9 mouse cellular contexts compared by ENCODE assay signal in genomic region chr4:99445755-99446128, GRCm38 (mm10).
DNase-seq lines count a peak whose midpoint lies in the region; ATAC-seq and TF ChIP-seq lines count a peak whose summit lies in the region.
"Had no signal": no experiment of that assay in that cellular context is flagged by ENCODE, and none has a peak within 500 bp of the region (broad histone marks: within the 10 kb centered on the region; RNA-seq: fewer than 3 reads in every experiment).

No protein-coding gene starts in this region.

- no peak for ATAC-seq in heart, embryonic 12.5 days (ENCODE audit: insufficient number of reproducible peaks, low FRiP score)
- ATAC-seq in forebrain, embryonic 16.5 days = peak; percentile 52
- ATAC-seq in midbrain, embryonic 11.5 days (ENCODE audit: low FRiP score) = no peak
- ATAC-seq in erythroblast, adult 5-6 weeks (replicated peaks; ENCODE audit: low FRiP score, poor library complexity, severe bottlenecking) = no peak

- H3K27ac ChIP-seq in heart, embryonic 12.5 days (ENCODE audit: poor library complexity, severe bottlenecking) = no peak overlapping the region
- H3K27ac ChIP-seq in ES-Bruce4 (ENCODE audit: insufficient read depth, low read length) = no peak overlapping the region
- no peak overlapping the region for H3K27ac ChIP-seq in forebrain, embryonic 16.5 days (ENCODE audit: low read length)
- no peak overlapping the region for H3K27ac ChIP-seq in midbrain, embryonic 11.5 days (ENCODE audit: low read depth, low read length)

- TF ChIP-seq CTCF in ES-Bruce4 (IDR thresholded peaks at IDR 0.05; ENCODE audit: low read depth, low read length) = no peak

- H3K4me1 ChIP-seq in heart, embryonic 12.5 days (replicated peaks) = no peaks in the 10 kb centered on the region
- H3K4me1 ChIP-seq in ES-Bruce4 (ENCODE audit: control insufficient read depth, insufficient read depth, low read length) = no peaks in the 10 kb centered on the region
- no peaks in the 10 kb centered on the region for H3K4me1 ChIP-seq in forebrain, embryonic 16.5 days (replicated peaks; ENCODE audit: control insufficient read depth, insufficient read depth, low read length)
- no peaks in the 10 kb centered on the region for H3K4me1 ChIP-seq in midbrain, embryonic 11.5 days (ENCODE audit: control insufficient read depth, insufficient read depth, low read length)

- TF ChIP-seq POLR2A in ES-Bruce4 (IDR thresholded peaks at IDR 0.05; ENCODE audit: insufficient read depth, low read length) = no peak

- no peak for TF ChIP-seq EP300 in ES-Bruce4 (IDR thresholded peaks at IDR 0.05; ENCODE audit: insufficient read depth, low read depth, low read length)

- no peaks in the 10 kb centered on the region for H3K36me3 ChIP-seq in heart, embryonic 12.5 days
- H3K36me3 ChIP-seq in ES-Bruce4 (ENCODE audit: control insufficient read depth, insufficient read depth, low read length, poor library complexity, severe bottlenecking) = no peaks in the 10 kb centered on the region
- no peaks in the 10 kb centered on the region for H3K36me3 ChIP-seq in forebrain, embryonic 16.5 days (ENCODE audit: control insufficient read depth, insufficient read depth)
- no peaks in the 10 kb centered on the region for H3K36me3 ChIP-seq in midbrain, embryonic 11.5 days (ENCODE audit: control insufficient read depth, insufficient read depth, low read length)

- 64% methylated on average over 9 of the region's 9 CpGs for whole genome bisulfite sequencing in heart, embryonic 12.5 days
- WGBS in forebrain, embryonic 16.5 days = 64% methylated on average over 9 of the region's 9 CpGs
- WGBS in midbrain, embryonic 11.5 days = 80% methylated on average over 9 of the region's 9 CpGs

- no peaks in the 10 kb centered on the region for H3K9me3 ChIP-seq in heart, embryonic 12.5 days (replicated peaks)
- no peaks in the 10 kb centered on the region for H3K9me3 ChIP-seq in ES-Bruce4 (replicated peaks; ENCODE audit: control insufficient read depth, insufficient read depth, low read length, poor library complexity, severe bottlenecking)
- H3K9me3 ChIP-seq in forebrain, embryonic 16.5 days (ENCODE audit: control insufficient read depth, low read length) = no peaks in the 10 kb centered on the region
- H3K9me3 ChIP-seq in midbrain, embryonic 11.5 days (ENCODE audit: control insufficient read depth, low read length) = no peaks in the 10 kb centered on the region

- peak overlapping the region; percentile 30 for H3K4me3 ChIP-seq in heart, embryonic 12.5 days
- H3K4me3 ChIP-seq in ES-Bruce4 (ENCODE audit: low read depth, low read length) = peak overlapping the region; percentile 66
- H3K4me3 ChIP-seq in forebrain, embryonic 16.5 days (replicated peaks; ENCODE audit: low read length) = peak overlapping the region; percentile 37; the same call in 1 of the 2 replicates
- no peak overlapping the region for H3K4me3 ChIP-seq in midbrain, embryonic 11.5 days (ENCODE audit: low read depth, low read length)

- no peak overlapping the region for H3K9ac ChIP-seq in heart, embryonic 12.5 days
- 0 out of 2 replicates have a peak overlapping the region, but pooled peaks have one; percentile 14 for H3K9ac ChIP-seq in ES-Bruce4 (ENCODE audit: low read depth, poor library complexity, severe bottlenecking)
- 0 out of 2 replicates have a peak overlapping the region, but pooled peaks have one; percentile 11 for H3K9ac ChIP-seq in forebrain, embryonic 16.5 days (replicated peaks; ENCODE audit: low read depth, low read length)
- H3K9ac ChIP-seq in midbrain, embryonic 11.5 days (ENCODE audit: low read length) = no peak overlapping the region

- DNase-seq in heart, adult 9 months (ENCODE audit: low spot score in 2 of 2) = no peak
- no peak for DNase-seq in midbrain, embryonic 11.5 days (ENCODE audit: low spot score, missing footprints)
- no peak for DNase-seq in embryo, embryonic 10 days (ENCODE audit: low spot score)
- DNase-seq in layer of hippocampus, adult 8-10 months (ENCODE audit: low spot score in 2 of 2) = no peak
- DNase-seq: cerebellum, adult 9-11 months had no signal

- H3K4me2 ChIP-seq in heart, embryonic 12.5 days = peak overlapping the region; percentile 62
- H3K4me2 ChIP-seq in forebrain, embryonic 16.5 days (ENCODE audit: low read length) = peak overlapping the region; percentile 45
- peak overlapping the region; percentile 6; the same call in 1 of the 2 replicates for H3K4me2 ChIP-seq in midbrain, embryonic 11.5 days

- 0 out of 2 replicates have a peak, but pooled peaks cover 13% of the 10 kb centered on the region for H3K27me3 ChIP-seq in heart, embryonic 12.5 days (replicated peaks)
- no peaks in the 10 kb centered on the region for H3K27me3 ChIP-seq in ES-Bruce4 (ENCODE audit: control insufficient read depth, insufficient read depth, low read length, poor library complexity, severe bottlenecking)
- no peaks in the 10 kb centered on the region for H3K27me3 ChIP-seq in forebrain, embryonic 16.5 days (replicated peaks; ENCODE audit: control insufficient read depth, insufficient read depth, low read length)
- no peaks in the 10 kb centered on the region; the same call in 1 of the 2 replicates for H3K27me3 ChIP-seq in midbrain, embryonic 11.5 days (ENCODE audit: control insufficient read depth, insufficient read depth, low read length)

Comparison
In these comparisons a context has a peak if more than half of its experiments do, and no peak if none do; other contexts are left out.
1. H3K4me2 ChIP-seq: peak in every context shown above with its lines; median percentile 62 in heart, embryonic 12.5 days; 45 in forebrain, embryonic 16.5 days; 6 in midbrain, embryonic 11.5 days.
2. H3K9ac ChIP-seq: peak in ES-Bruce4 (single experiment) and forebrain, embryonic 16.5 days (single experiment); none in heart, embryonic 12.5 days (single experiment) and midbrain, embryonic 11.5 days (single experiment).